Mouse (Mus musculus): ENCODE measurements at regions not wholly inside any gene's neighbourhood (a gene's known extent, or its start where the extent isn't known, plus 50 kb on each side); places are given as distances from the start of the nearest gene placed in this dataset.

GRCm38 (mm10) chr11:20480632-20481031, 62.4 kb upstream of the Sertad2 start:
- no peak for TF ChIP-seq POLR2A (IDR thresholded peaks at IDR 0.05; ENCODE audit: low read depth, low read length)
- no peak for TF ChIP-seq CTCF (conservative IDR thresholded peaks at IDR 0.05; ENCODE audit: insufficient read depth, insufficient read length, low read depth, low read length)
